Mouse (Mus musculus): ENCODE results near the gene Slc26a9.

- TF ChIP-seq CTCF (IDR thresholded peaks at IDR 0.05; ENCODE audit: low read depth) (no peak), EP300 (IDR thresholded peaks at IDR 0.05; ENCODE audit: low read depth) (no peak)
Observed at GRCm38 (mm10) chr1:131764581-131765338, 20.9 kb downstream of the Slc26a9 start.
